Mouse (Mus musculus): ENCODE results near the gene Tspan3. TPM values are rescaled to one million over a fixed set of nuclear protein-coding genes. Genes with fewer than 3 reads are reported as not detected.
A peak's percentile ranks its signal among the peaks of the same experiment; 100 is the strongest.

The Tspan3 gene
- polyA plus RNA-seq, 1 experiment from 2014 or later = 416 TPM

DNA sequence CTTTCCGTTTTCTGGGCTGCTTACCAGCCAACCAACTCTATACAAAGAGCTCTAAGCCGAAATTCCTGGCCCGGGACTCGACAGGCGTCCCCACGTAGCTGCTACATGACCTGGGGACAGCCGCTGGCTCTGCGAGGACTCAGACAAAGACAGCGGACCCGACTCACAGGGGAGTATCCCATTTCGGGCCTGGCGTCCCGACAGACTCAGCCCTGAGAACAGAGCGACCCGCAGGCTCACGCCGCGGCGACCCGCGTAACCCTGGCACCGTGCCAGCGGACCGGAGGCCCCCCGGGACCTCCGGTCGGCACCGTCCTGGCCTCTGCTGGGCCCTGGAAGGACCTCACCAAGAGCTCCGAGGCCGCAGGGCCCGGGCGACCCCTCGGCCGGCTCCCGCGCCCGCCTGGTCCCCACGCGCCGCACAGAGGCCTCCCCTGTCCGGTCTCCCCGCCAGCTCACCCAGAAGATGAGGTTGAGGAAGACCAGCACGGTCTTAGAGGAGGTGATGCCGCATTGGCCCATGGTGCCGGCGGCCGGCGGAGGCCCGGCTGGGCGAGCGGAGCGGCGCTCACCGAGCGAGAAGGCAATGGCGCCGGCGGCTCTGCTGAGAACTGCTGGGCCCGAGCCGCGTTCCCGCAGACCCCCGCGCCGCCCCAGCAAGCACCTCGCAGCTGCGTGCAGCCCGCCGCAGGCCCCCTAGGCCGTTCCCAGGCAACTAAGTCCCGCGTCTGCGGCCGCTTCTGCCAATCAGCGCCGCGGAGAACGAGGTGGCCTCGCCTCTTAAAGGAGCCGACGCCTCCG, 4.7 kb downstream of the Tspan3 start:
- H3K36me3 ChIP-seq (ENCODE audit: control insufficient read depth, insufficient read depth, low read length) = no peaks in the 10 kb centered on the region
- WGBS = under 1% methylated on average over 82 of the region's 82 CpGs
- no peaks in the 10 kb centered on the region for H3K27me3 ChIP-seq (replicated peaks; ENCODE audit: control insufficient read depth, insufficient read depth, low read length)
- peak; percentile 94 for ATAC-seq
- H3K27ac ChIP-seq (ENCODE audit: low read length) = peak overlapping the region; percentile 84
- H3K4me2 ChIP-seq (ENCODE audit: low read depth, low read length) = peak overlapping the region; percentile 62
- H3K9me3 ChIP-seq (ENCODE audit: control insufficient read depth, low read length) = no peaks in the 10 kb centered on the region
- peaks cover 18% of the 10 kb centered on the region for H3K4me1 ChIP-seq (ENCODE audit: control insufficient read depth, insufficient read depth, low read length)
- H3K9ac ChIP-seq (ENCODE audit: low read depth, low read length) = peak overlapping the region; percentile 97
- peak overlapping the region; percentile 97 for H3K4me3 ChIP-seq (ENCODE audit: low read length)

- Histone ChIP-seq H3K9ac (ENCODE audit: low read depth, low read length) (no peak overlapping the region), H3K27ac (ENCODE audit: low read length) (no peak overlapping the region), H3K36me3 (ENCODE audit: control insufficient read depth, insufficient read depth, low read length) (no peaks in the 10 kb centered on the region), H3K27me3 (replicated peaks; ENCODE audit: control insufficient read depth, insufficient read depth, low read length) (no peaks in the 10 kb centered on the region), H3K9me3 (ENCODE audit: control insufficient read depth, low read length) (no peaks in the 10 kb centered on the region), H3K4me2 (ENCODE audit: low read depth, low read length) (peak overlapping the region; percentile 62), H3K4me1 (ENCODE audit: control insufficient read depth, insufficient read depth, low read length) (peaks cover 18% of the 10 kb centered on the region), H3K4me3 (ENCODE audit: low read length) (peak overlapping the region; percentile 97)
- no peak for ATAC-seq
- 6% methylated on average over 2 of the region's 2 CpGs for WGBS
Observed at GRCm38 (mm10) chr9:56159456-56159855, 5.8 kb downstream of the Tspan3 start.

DNA sequence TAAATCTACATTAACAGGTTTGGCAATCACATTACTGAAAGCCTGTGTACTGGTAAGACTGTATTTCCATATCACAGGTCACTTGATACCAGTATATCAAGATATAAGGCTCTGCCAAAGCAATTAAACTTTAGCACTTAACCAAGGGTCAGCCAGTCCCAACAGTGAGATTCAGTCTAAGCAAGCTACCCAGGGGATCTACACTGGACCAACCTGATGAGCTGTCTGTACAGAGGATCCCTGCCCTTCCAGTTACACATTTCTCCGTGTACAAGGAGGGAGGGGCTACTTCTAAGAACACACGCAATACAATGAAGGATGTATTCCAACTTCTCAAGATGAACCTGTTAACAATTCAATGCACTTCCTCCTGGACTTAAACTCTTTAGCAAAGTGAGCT, 7.2 kb downstream of the Tspan3 start:
- peaks cover 18% of the 10 kb centered on the region for H3K4me1 ChIP-seq (ENCODE audit: control insufficient read depth, insufficient read depth, low read length)
- no peaks in the 10 kb centered on the region for H3K27me3 ChIP-seq (replicated peaks; ENCODE audit: control insufficient read depth, insufficient read depth, low read length)
- H3K36me3 ChIP-seq (ENCODE audit: control insufficient read depth, insufficient read depth, low read length) = no peaks in the 10 kb centered on the region
- H3K27ac ChIP-seq (ENCODE audit: low read length) = peak overlapping the region; percentile 32; the same call in 1 of the 2 replicates
- ATAC-seq = peak; percentile 50
- H3K9me3 ChIP-seq (ENCODE audit: control insufficient read depth, low read length) = no peaks in the 10 kb centered on the region
- WGBS = 40% methylated on average over 2 of the region's 2 CpGs
- no peak overlapping the region for H3K4me2 ChIP-seq (ENCODE audit: low read depth, low read length)
- no peak overlapping the region for H3K4me3 ChIP-seq (ENCODE audit: low read length)
- no peak overlapping the region for H3K9ac ChIP-seq (ENCODE audit: low read depth, low read length)

- no peaks in the 10 kb centered on the region for H3K36me3 ChIP-seq (ENCODE audit: control insufficient read depth, insufficient read depth, low read length)
- WGBS = 93% methylated on average over 5 of the region's 5 CpGs
- H3K4me1 ChIP-seq (ENCODE audit: control insufficient read depth, insufficient read depth, low read length) = peaks cover 26% of the 10 kb centered on the region
- H3K27ac ChIP-seq (ENCODE audit: low read length) = no peak overlapping the region
- no peak overlapping the region for H3K4me2 ChIP-seq (ENCODE audit: low read depth, low read length)
- no peaks in the 10 kb centered on the region for H3K9me3 ChIP-seq (ENCODE audit: control insufficient read depth, low read length)
- H3K4me3 ChIP-seq (ENCODE audit: low read length) = no peak overlapping the region
- no peaks in the 10 kb centered on the region for H3K27me3 ChIP-seq (replicated peaks; ENCODE audit: control insufficient read depth, insufficient read depth, low read length)
- no peak for ATAC-seq
- H3K9ac ChIP-seq (ENCODE audit: low read depth, low read length) = no peak overlapping the region
Observed at GRCm38 (mm10) chr9:56154572-56154971, 10.7 kb downstream of the Tspan3 start.

GRCm38 (mm10) chr9:56152482-56153007, 12.7 kb downstream of the Tspan3 start:
- H3K9me3 ChIP-seq (ENCODE audit: control insufficient read depth, low read length) = no peaks in the 10 kb centered on the region
- ATAC-seq = no peak
- no peak overlapping the region for H3K4me2 ChIP-seq (ENCODE audit: low read depth, low read length)
- H3K4me3 ChIP-seq (ENCODE audit: low read length) = no peak overlapping the region
- H3K36me3 ChIP-seq (ENCODE audit: control insufficient read depth, insufficient read depth, low read length) = peaks cover under 1% of the 10 kb centered on the region; the same call in 1 of the 2 replicates
- peaks cover 18% of the 10 kb centered on the region for H3K4me1 ChIP-seq (ENCODE audit: control insufficient read depth, insufficient read depth, low read length)
- H3K27ac ChIP-seq (ENCODE audit: low read length) = peak overlapping the region; percentile 46; the same call in 1 of the 2 replicates
- 61% methylated on average over 4 of the region's 4 CpGs for WGBS
- H3K27me3 ChIP-seq (replicated peaks; ENCODE audit: control insufficient read depth, insufficient read depth, low read length) = no peaks in the 10 kb centered on the region
- no peak overlapping the region for H3K9ac ChIP-seq (ENCODE audit: low read depth, low read length)

DNA sequence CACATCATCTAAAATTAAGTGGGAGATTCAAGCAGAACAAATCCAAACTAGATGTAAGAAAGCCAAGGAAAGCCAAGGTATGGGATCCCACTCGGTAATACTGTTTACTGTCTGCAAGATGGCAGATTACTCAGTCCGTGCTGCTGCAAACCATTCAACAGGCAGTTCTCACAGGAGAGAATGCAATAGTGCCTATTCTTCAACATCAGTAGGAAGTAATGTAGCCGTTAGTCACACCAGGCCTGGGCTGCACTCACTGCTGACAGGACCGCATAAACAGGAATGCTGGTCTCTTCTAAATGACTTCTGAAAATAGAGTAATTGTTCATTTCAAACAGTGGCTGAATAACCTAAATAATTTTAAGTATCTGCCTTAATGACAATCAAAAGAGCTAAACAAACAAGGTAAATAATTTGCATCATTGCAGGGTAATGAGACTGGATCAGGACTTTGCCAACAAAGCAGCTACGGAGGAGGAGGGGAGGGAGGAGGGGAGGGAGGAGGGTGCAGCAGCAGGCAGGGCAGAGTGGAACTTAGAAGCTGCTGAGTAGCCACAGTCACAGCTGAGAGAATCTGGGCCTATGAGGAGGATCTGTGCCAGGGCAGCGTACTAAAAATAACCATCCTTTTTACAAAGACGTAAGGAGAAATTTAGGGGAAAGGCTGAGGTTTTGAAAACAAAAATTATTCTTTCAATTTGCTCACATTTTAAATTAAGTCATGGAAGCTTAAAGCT, 13.4 kb downstream of the Tspan3 start:
- H3K9me3 ChIP-seq (ENCODE audit: control insufficient read depth, low read length) = no peaks in the 10 kb centered on the region
- no peak overlapping the region for H3K9ac ChIP-seq (ENCODE audit: low read depth, low read length)
- H3K4me2 ChIP-seq (ENCODE audit: low read depth, low read length) = no peak overlapping the region
- H3K4me3 ChIP-seq (ENCODE audit: low read length) = no peak overlapping the region
- no peaks in the 10 kb centered on the region for H3K27me3 ChIP-seq (replicated peaks; ENCODE audit: control insufficient read depth, insufficient read depth, low read length)
- peaks cover 3% of the 10 kb centered on the region; the same call in 1 of the 2 replicates for H3K36me3 ChIP-seq (ENCODE audit: control insufficient read depth, insufficient read depth, low read length)
- 39% methylated on average over 7 of the region's 7 CpGs for WGBS
- H3K4me1 ChIP-seq (ENCODE audit: control insufficient read depth, insufficient read depth, low read length) = peaks cover 14% of the 10 kb centered on the region
- ATAC-seq = peak; percentile 54; the same call in 1 of the 2 replicates
- peak overlapping the region; percentile 63 for H3K27ac ChIP-seq (ENCODE audit: low read length)

GRCm38 (mm10) chr9:56146326-56146923, 18.9 kb downstream of the Tspan3 start:
- Histone ChIP-seq H3K4me1 (ENCODE audit: control insufficient read depth, insufficient read depth, low read length) (peaks cover 4% of the 10 kb centered on the region; the same call in 1 of the 2 replicates), H3K9me3 (ENCODE audit: control insufficient read depth, low read length) (no peaks in the 10 kb centered on the region), H3K4me3 (ENCODE audit: low read length) (no peak overlapping the region), H3K36me3 (ENCODE audit: control insufficient read depth, insufficient read depth, low read length) (peaks cover 25% of the 10 kb centered on the region), H3K4me2 (ENCODE audit: low read depth, low read length) (no peak overlapping the region), H3K27me3 (replicated peaks; ENCODE audit: control insufficient read depth, insufficient read depth, low read length) (no peaks in the 10 kb centered on the region), H3K27ac (ENCODE audit: low read length) (no peak overlapping the region), H3K9ac (ENCODE audit: low read depth, low read length) (no peak overlapping the region)
- WGBS = 92% methylated on average over 16 of the region's 16 CpGs
- no peak for ATAC-seq

- Histone ChIP-seq H3K9ac (ENCODE audit: low read depth, low read length) (no peak overlapping the region), H3K27ac (ENCODE audit: low read length) (no peak overlapping the region), H3K36me3 (ENCODE audit: control insufficient read depth, insufficient read depth, low read length) (peaks cover 28% of the 10 kb centered on the region), H3K4me1 (ENCODE audit: control insufficient read depth, insufficient read depth, low read length) (peaks cover 4% of the 10 kb centered on the region; the same call in 1 of the 2 replicates), H3K9me3 (ENCODE audit: control insufficient read depth, low read length) (no peaks in the 10 kb centered on the region), H3K27me3 (replicated peaks; ENCODE audit: control insufficient read depth, insufficient read depth, low read length) (no peaks in the 10 kb centered on the region), H3K4me3 (ENCODE audit: low read length) (no peak overlapping the region), H3K4me2 (ENCODE audit: low read depth, low read length) (no peak overlapping the region)
- ATAC-seq = no peak
- WGBS = 91% methylated on average over 7 of the region's 7 CpGs
Observed at GRCm38 (mm10) chr9:56144366-56145003, 20.8 kb downstream of the Tspan3 start.
